Mouse (Mus musculus) gastrocnemius, adult 2 months (tissue): ENCODE data around the gene Fgfr2. TPM values are rescaled to one million over a fixed set of nuclear protein-coding genes. Genes with fewer than 3 reads are reported as not detected.
A peak's percentile ranks its signal among the peaks of the same experiment; 100 is the strongest.

Source experiments
- DNase-seq: peaks from one replicate; pipeline ENCODE4 v3.0.0; 2022
- H3K27ac ChIP-seq: fragments of 200-600 bp; 2 replicates; pipeline ENCODE4 v1.8.1; 2022; ENCODE audit warnings: mild to moderate bottlenecking
- H3K4me3 ChIP-seq: fragments of 200-600 bp; 2 replicates; pipeline ENCODE4 v1.8.1; 2022; ENCODE audit warnings: mild to moderate bottlenecking, moderate library complexity
- CTCF ChIP-seq: fragments of 200-600 bp; IDR thresholded peaks from 2 replicates; pipeline ENCODE4 v1.8.1; 2022; ENCODE audit warnings: antibody characterized with exemption, mild to moderate bottlenecking, moderate library complexity
- intact Hi-C: fragments of 180-260 bp; cut with DNase I; formaldehyde crosslinking; loops from one replicate; pipeline ENCODE4 v1.15.1; 2025
- total RNA-seq, 2 experiments: library from RNA; stranded (reverse); gene quantifications; 2 replicates each; pipeline ENCODE4 v1.2.3; 2021

Gene Fgfr2
- total RNA-seq, 2 experiments from 2014 or later = 0.15 to 0.33 TPM

DNA sequence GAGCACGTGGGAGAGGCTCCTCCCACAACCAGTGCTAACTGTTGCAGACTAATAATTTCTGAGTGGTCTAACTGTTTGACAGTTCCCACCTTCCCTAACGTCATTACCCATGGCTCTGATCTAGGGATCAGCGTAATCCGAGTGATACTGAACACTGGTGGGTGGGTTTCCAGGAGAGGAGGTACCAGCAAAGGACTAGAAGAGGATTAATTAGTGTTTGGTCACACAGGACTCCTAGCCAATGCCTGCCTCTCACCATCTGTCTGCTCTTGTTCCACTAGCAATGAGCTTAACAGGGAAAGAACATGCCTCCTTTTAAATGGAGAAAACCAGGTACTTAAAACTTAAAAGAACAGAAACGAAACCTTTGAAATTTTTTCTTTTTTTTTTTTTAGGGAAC, 364.3 kb downstream of the Fgfr2 start:
- Histone ChIP-seq H3K27ac (no peak overlapping the region), H3K4me3 (no peak overlapping the region)
- TF ChIP-seq CTCF = no peak
- intact Hi-C loops = no loop called here
- no peak for DNase-seq

DNA sequence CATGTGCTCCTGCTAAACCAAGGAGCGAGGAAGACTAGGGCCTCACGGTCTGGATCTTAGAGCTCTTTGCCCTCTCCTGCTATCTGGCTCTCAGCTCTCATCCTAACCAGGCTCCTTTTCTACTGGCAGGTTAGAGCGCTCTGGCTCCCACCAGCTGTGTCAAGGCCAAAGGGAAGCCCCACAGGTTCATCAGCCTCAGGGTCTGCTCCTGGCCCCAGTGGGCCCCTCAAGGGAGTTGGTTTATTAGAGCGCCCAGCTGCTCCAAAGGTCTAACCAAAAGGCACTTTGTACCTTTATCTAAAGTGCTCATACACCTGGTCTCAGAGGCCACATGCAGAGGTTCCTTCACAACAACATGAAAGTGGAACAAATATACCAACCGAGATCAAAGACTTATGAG, 366.8 kb downstream of the Fgfr2 start:
- intact Hi-C loops = no loop called here
- Histone ChIP-seq H3K27ac (peak overlapping the region; percentile 25), H3K4me3 (no peak overlapping the region)
- TF ChIP-seq CTCF = no peak
- DNase-seq = no peak

DNA sequence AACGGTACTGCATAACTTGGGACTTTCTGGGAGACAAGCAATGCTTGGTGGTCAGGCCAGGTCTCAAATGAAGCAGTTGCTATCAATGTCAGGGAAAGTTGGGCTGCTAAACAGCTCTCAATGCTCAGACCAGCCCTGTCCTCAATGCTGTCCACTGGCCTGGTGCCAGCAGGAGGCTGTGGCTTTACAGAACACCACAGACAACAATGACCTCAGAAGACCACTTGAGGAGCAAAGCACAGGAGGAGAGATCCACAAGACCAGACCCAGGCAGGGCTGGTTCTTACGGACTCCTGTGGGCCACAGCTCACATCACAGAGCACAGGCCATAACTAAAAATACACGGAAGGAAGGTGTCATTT, 368.8 kb downstream of the Fgfr2 start:
- peak overlapping the region; percentile 78 for H3K27ac ChIP-seq
- intact Hi-C loops = no loop called here
- no peak for TF ChIP-seq CTCF
- H3K4me3 ChIP-seq = no peak overlapping the region
- peak; percentile 62 for DNase-seq

DNA sequence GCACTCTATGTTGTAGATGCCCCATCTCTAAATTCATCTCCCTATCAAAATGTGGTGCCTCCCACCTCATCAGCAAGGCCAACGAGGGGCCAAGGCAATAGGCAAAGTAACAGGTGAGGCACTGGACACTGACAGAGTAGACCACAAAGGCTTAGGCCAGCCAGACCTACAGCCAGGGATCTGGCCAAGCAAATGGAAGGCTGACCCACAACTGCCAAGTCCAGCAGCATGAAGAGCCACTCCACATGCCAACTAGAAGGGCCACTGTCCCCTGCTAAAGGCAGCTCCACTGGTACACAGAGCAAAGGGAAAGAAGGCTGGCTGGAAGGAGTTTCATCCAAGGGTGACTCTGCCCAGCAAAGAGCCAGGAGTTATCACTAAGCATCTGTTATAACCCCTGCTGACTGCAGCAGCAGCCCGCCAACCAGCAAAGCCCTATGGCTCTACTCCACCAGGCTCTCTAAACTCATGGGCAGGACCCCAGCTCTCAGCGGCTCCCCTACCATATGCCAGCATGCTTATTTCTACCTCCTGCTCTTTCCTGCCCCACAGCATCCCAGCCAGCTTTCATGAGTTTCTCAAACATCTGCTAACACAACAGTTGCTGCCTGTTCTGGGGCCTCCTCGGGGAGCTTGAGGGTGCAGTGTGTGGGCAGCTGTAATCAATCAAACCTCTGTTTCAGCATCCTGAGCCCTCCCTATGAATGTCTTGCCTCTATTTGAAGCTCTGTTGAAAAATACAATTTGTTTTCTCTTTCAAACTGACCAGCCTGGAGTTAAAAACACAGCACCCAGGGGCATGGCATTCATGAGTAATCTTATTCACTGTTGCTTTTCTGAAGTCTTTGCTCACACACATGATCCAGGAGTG, 369.4 kb downstream of the Fgfr2 start:
- intact Hi-C loops = no loop called here
- DNase-seq = peak; percentile 57
- no peak for TF ChIP-seq CTCF
- Histone ChIP-seq H3K4me3 (no peak overlapping the region), H3K27ac (peak overlapping the region; percentile 78)

DNA sequence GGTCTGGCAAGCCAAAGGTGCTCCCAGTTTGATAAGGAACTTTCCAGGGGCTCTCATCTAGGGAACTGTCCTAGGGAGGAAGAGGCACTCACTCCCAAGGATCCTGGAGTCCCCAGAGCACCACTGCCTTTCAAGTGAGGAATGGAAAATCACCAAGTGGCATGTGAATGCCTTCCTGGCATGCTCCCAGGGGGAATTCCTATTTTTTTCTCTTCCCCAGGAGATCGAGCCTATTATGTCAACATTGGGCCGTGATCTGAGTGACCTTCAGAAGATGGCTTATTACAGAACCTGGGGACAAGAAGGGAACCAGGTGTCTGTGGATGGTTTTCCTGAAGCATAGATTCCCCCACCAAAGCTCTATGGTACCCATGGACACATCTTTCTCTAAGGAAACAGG, 371.4 kb downstream of the Fgfr2 start:
- no peak for TF ChIP-seq CTCF

DNA sequence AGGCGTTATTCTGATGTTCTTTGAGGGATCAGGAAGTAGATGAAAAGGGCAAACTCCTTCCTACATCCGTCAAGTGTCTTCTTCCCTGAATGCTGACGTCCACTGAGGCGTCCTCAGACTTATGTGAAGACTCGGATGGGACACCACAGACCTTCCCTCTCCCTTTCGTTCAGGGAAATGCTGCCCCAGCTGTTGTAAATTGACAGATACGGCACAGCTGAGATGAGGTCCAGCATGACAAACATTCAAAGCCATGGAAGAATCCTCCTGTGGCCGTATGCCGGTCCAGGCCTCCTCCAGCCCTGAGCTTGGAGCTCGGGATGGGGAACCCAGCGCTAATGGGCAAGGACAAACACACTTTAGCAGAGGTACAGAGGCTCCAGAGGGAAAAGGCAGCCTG, 373.6 kb downstream of the Fgfr2 start:
- no peak for DNase-seq
- no peak overlapping the region for H3K4me3 ChIP-seq
- TF ChIP-seq CTCF = no peak
- no peak overlapping the region for H3K27ac ChIP-seq
- intact Hi-C loops = no loop called here

More for the DNA sequence above, 371.4 kb downstream of the Fgfr2 start:
- Histone ChIP-seq H3K4me3 (no peak overlapping the region), H3K27ac (peak overlapping the region; percentile 53)
- intact Hi-C loops = no loop called here
- no peak for DNase-seq

DNA sequence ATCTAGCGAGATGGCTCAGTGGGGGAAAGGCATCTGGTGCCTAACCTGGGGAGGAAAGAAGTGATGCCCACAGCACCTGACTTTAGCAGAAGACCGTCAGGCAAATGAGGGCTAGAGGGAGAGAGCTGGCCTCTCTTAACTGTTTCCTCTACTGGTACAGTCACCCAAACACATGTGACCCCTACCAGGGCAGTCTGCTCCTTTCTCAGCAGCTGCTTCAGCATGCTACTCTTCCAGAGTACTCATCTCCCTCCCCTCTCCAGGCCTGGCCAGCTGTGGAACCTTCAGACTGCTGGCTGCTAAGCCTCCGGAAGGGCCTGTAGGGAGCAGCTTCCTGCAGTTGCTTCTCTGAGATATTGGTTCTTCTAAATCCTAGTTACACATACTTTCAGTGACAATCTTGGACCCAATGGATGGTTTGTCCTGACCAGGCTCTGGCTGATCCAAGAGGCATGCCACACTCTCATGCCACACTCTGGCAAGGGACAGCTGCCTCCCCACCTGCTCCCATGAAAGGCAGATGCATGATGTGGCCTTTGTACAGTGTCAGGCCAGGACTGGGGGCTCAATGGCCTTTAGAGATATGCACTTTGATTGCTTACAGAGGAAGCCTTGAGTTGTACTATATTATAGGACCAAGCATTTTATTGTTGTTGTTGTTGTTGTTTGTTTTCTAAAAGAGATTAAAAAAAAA, 374.9 kb downstream of the Fgfr2 start:
- intact Hi-C loops = no loop called here

DNA sequence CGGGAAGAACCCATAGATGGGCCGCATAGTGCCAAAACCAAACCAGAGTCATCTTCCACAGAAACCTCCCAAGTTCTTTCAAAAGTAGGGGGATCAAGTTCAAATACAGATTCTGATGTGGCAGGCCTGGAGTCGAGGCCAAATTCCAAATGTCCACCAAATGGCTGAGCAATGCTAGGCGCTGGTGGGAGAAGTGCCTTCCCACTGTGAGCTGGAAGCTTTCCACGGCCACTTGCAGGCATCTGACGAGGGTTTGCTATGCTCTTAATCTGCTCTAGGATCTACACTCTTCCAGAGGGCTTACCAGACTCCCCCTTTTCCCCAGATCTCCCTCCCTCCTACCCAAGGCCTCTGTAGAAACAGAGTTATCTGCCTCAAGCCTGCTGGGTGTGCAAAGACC, 376.1 kb downstream of the Fgfr2 start:
- H3K27ac ChIP-seq = peak overlapping the region; percentile 12; the same call in 1 of the 2 replicates
- no peak overlapping the region for H3K4me3 ChIP-seq
- TF ChIP-seq CTCF = no peak
- no peak for DNase-seq
- intact Hi-C loops = no loop called here

More for the DNA sequence above, 374.9 kb downstream of the Fgfr2 start:
- DNase-seq = no peak
- H3K27ac ChIP-seq = peak overlapping the region; percentile 12; the same call in 1 of the 2 replicates
- H3K4me3 ChIP-seq = no peak overlapping the region
- no peak for TF ChIP-seq CTCF

DNA sequence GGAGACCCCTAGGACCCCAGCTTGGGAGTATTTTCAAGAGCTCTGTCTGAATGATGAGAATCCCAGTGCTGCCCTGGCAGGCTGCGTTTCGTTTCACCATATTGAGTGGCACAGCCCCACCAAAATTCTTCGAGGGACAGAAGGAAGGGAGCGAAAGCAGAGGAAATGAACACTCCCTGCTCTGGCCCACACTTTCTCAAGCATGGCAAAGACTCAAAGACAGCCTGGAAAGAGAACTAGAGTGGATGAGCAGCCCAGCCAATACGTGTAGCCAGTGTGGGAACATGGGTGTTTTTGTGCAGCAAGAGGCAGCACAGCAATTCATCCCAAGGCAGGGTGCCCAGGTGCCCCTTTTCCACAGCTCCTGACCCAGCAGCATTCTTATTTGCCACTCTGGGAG, 380.2 kb downstream of the Fgfr2 start:
- DNase-seq = no peak
- TF ChIP-seq CTCF = no peak
- H3K27ac ChIP-seq = peak overlapping the region; percentile 67
- no peak overlapping the region for H3K4me3 ChIP-seq
- intact Hi-C loops = no loop called here

DNA sequence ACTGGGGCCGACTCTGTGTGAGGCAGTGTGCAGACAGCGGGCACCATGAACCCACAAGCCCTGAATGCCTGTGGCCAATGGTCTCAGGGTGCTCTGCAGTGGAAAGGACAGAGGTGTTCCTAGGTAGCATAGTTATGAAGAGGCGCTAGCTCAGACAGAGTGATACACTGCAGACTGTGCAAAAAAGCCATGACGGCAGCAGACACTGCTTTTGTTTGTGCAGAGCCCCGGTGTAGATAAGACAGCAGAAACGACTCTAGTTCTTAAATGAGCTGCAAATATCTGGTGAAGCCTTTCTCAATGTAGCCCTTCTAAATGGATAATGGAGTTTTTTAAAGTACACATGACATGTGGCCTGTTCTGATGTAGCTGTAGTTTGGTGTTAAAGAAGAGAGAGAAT, 383.3 kb downstream of the Fgfr2 start:
- H3K4me3 ChIP-seq = no peak overlapping the region
- no peak for TF ChIP-seq CTCF
- H3K27ac ChIP-seq = no peak overlapping the region; the same call in 1 of the 2 replicates
- intact Hi-C loops = no loop called here
- DNase-seq = no peak

DNA sequence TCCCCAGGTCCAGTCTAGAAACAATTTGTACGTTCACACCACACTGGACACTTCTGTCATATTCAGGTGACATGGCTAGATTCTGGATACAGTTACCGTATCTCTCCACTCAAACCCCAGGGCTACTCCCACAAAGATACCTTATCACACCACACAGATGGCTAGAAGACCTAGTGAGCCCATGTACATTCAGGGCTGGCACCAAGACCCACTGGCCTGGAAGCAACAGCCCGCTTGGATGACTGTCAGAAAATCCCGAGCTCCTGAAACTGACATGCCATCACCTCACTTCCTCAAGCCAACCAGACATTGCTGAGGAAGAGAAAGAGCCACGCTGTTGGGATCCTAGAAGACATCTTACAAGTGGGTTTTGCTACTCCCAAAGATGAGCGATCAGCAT, 384.3 kb downstream of the Fgfr2 start:
- Histone ChIP-seq H3K4me3 (no peak overlapping the region), H3K27ac (peak overlapping the region; percentile 88)
- TF ChIP-seq CTCF = no peak
- intact Hi-C loops = no loop called here
- DNase-seq = no peak

DNA sequence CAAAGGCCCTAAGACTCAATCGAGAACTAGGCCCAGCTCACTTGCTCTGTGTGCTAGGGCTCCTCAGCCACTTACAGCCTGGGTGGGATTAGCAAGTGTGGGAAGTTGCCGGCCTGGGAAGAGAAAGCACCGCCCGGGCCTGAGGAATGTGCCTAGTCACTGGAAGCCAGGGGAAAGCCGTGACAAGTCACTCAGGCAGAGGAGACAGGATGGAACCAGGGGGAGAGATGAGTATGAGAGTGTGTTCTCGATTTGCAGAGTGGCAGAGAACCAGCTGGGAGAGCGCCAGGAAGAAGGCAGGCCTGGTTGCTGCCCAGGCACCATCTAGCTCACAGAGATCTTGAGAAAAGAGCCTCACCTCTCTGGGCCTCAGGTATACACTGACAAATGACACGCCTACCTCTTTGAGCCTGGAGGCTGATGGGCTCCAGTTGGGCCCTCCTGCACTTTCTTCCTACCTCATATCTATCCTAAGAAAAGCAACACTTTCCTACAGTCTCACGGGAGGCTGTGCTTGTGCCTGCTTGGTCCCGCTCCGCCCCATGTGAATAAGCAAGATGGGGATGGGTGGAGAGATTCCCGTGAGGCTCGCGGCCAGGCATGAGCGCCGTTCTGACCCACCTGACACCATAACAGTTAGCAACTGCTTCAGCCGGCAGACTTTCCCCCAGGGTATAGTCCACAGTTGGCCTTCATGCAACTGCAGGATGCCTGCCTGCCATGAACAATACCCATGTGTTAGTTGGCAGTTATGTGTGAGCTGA, 386.9 kb downstream of the Fgfr2 start:
- no peak for TF ChIP-seq CTCF
- intact Hi-C loops = loop anchor here (1.0 to 2.0 kb wide), 2 partner anchors 29 to 75 kb away; no protein-coding TSS in a partner anchor
- peak; percentile 86 for DNase-seq
- peak overlapping the region; percentile 7; the same call in 1 of the 2 replicates for H3K4me3 ChIP-seq
- peak overlapping the region; percentile 88 for H3K27ac ChIP-seq

DNA sequence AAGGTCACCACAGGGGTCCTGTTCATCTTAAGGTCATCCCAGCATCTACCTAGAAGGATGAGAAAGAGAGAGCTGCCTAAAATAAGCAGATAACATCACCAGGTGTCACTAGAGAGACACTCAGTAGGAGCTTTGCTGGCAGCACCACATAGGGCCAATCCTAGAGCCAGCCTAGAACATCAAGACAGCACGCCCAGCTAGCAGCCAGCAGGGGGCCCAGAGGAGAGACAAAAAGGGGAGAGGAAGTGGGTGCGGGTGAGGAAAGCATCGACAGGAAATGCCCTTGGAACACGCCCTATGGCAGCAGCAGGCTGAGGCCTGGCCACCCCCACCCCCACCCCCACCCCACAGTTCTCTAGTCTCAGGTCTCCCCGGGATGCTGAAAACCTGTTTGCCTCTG, 388.0 kb downstream of the Fgfr2 start:
- Histone ChIP-seq H3K27ac (peak overlapping the region; percentile 88), H3K4me3 (no peak overlapping the region)
- DNase-seq = peak; percentile 73
- intact Hi-C loops = no loop called here
- TF ChIP-seq CTCF = peak; percentile 66
